Mouse (Mus musculus) CH12.LX (cell line): Measurements from ENCODE around the gene Dnm3.

ENCODE experiments used
- CHD1 ChIP-seq: IDR thresholded peaks from 2 replicates; pipeline ENCODE4 v1.6.1; 2012; ENCODE audit warnings: low read depth, low read length, improper control_type of control experiment, inconsistent platforms
- CTCF ChIP-seq, 2 experiments: IDR thresholded peaks in 1 of 2; conservative IDR thresholded peaks in 1 of 2; 2 replicates each; pipeline ENCODE4 v1.5.1; 2011 to 2012; ENCODE audit warnings: low read depth in 2 of 2, low read length in 2 of 2, improper control_type of control experiment in 1 of 2, inconsistent platforms in 1 of 2, mild to moderate bottlenecking in 1 of 2, moderate library complexity in 1 of 2
- EP300 ChIP-seq: IDR thresholded peaks from 2 replicates; pipeline ENCODE4 v1.6.1; 2011; ENCODE audit warnings: low read length, improper control_type of control experiment
- ETS1 ChIP-seq: conservative IDR thresholded peaks from 2 replicates; pipeline ENCODE4 v1.6.1; 2012; ENCODE audit warnings: low read depth, mild to moderate bottlenecking, inconsistent platforms, low read length, improper control_type of control experiment, moderate library complexity
- JUN ChIP-seq: IDR thresholded peaks from 2 replicates; pipeline ENCODE4 v1.6.1; 2011; ENCODE audit warnings: low read depth, mild to moderate bottlenecking, low read length, improper control_type of control experiment, moderate library complexity; ENCODE audit not compliant: insufficient read depth
- MAX ChIP-seq: IDR thresholded peaks from 2 replicates; pipeline ENCODE4 v1.6.1; 2011; ENCODE audit warnings: low read length, improper control_type of control experiment
- POLR2A ChIP-seq: IDR thresholded peaks from 2 replicates; pipeline ENCODE4 v1.6.1; 2011; ENCODE audit warnings: low read depth, mild to moderate bottlenecking, improper control_type of control experiment, low read length
- POLR2AphosphoS2 ChIP-seq: IDR thresholded peaks from 2 replicates; pipeline ENCODE4 v1.6.1; 2011; ENCODE audit warnings: low read depth, low read length, improper control_type of control experiment
- RAD21 ChIP-seq: IDR thresholded peaks from 2 replicates; pipeline ENCODE4 v1.6.1; 2011; ENCODE audit warnings: low read depth, mild to moderate bottlenecking, low read length, improper control_type of control experiment, moderate library complexity
- RCOR1 ChIP-seq: conservative IDR thresholded peaks from 2 replicates; pipeline ENCODE4 v1.6.1; 2012; ENCODE audit warnings: low read depth, mild to moderate bottlenecking, inconsistent platforms, low read length, improper control_type of control experiment
- TBP ChIP-seq: conservative IDR thresholded peaks from 2 replicates; pipeline ENCODE4 v1.6.1; 2011; ENCODE audit warnings: low read depth, low read length, improper control_type of control experiment
- ZKSCAN1 ChIP-seq: IDR thresholded peaks from 2 replicates; pipeline ENCODE4 v1.6.1; 2012; ENCODE audit warnings: low read depth, inconsistent platforms, low read length, improper control_type of control experiment, borderline replicate concordance

DNA sequence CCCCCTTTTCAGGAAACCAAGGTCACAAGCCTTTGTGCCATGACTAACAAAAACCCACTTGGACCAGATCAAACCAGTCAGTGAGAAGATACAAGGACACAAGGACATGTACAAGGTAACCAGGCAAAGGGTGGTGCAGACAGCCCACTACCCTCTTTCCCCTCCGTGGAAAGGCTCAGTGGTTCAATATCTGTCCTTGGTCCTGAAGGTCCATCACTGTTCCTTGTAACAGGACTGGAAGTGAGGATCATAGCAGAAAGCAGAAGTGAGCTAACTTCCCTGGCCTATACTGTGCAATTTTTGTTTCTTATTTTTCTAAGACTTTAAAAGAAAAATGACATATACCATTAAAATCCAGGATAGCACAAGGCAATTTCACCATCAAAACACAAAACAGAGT, 64.0 kb downstream of the Dnm3 start:
- TF ChIP-seq CTCF (conservative IDR thresholded peaks at IDR 0.05 in 1 of 2, IDR thresholded peaks at IDR 0.05 in 1 of 2; ENCODE audit: low read depth in 2 of 2, low read length in 2 of 2), result no peak
- no peak for TF ChIP-seq JUN
- no peak for TF ChIP-seq CHD1
- no peak for TF ChIP-seq ETS1
- no peak for TF ChIP-seq TBP
- TF ChIP-seq ZKSCAN1, result no peak
- no peak for TF ChIP-seq RAD21
- TF ChIP-seq EP300, result no peak
- TF ChIP-seq POLR2AphosphoS2, result no peak
- TF ChIP-seq MAX, result no peak
- TF ChIP-seq POLR2A, result no peak
- no peak for TF ChIP-seq RCOR1
